Mouse (Mus musculus) frontal cortex, postnatal 36 days (tissue): ENCODE measurements around the gene Itpripl2.
A peak's percentile ranks its signal among the peaks of the same experiment; 100 is the strongest.

Source experiments
- DNase-seq, 2 experiments: peaks; one replicate each; pipeline ENCODE4 v3.0.0; 2022; ENCODE audit warnings: low spot score in 2 of 2

The Itpripl2 gene

GRCm38 (mm10) chr7:118443895-118444485 lies 47.8 kb downstream of the Itpripl2 start:
- no peak for DNase-seq

GRCm38 (mm10) chr7:118443371-118443770 lies 48.4 kb downstream of the Itpripl2 start:
- DNase-seq, result peak; percentile 41 to 50

- DNase-seq, result peak in 1 of 2 experiments; percentile 41
Observed at GRCm38 (mm10) chr7:118441535-118441934, 50.2 kb downstream of the Itpripl2 start.

- no peak for DNase-seq
Observed at GRCm38 (mm10) chr7:118437101-118437802, 54.5 kb downstream of the Itpripl2 start.
